Mouse (Mus musculus): ENCODE data around the gene Gcnt3. TPM values are rescaled to one million over a fixed set of nuclear protein-coding genes. Genes with fewer than 3 reads are reported as not detected.

Gene Gcnt3
- 0.06 and 0.32 TPM in 2 replicates for polyA plus RNA-seq (2015; fragmentation: Nextera tagmentation; extraction: Ambion mirVana)

GRCm38 (mm10) chr9:70037988-70038387 lies at the start of gene Gcnt3:
Gene Gcnt3 (minus strand): TSS chr9:70038088.

GRCm38 (mm10) chr9:70012408-70012901 lies 25.4 kb downstream of the Gcnt3 start, which contains the start of gene Gtf2a2:
Gene Gtf2a2 (plus strand): TSS chr9:70012550.

GRCm38 (mm10) chr9:69989303-69990121 lies 48.4 kb downstream of the Gcnt3 start, which contains the start of gene Bnip2:
Gene Bnip2 (plus strand): TSS chr9:69989466.

Other genes starting within 250 kb of the Gcnt3 start
- gene Bnip2, start 48.6 kb downstream of the Gcnt3 start, polyA plus RNA-seq (2015; fragmentation: Nextera tagmentation; extraction: Ambion mirVana), result 68.3 and 85.1 TPM in 2 replicates
- gene Gtf2a2, start 25.5 kb downstream of the Gcnt3 start, polyA plus RNA-seq (2015; fragmentation: Nextera tagmentation; extraction: Ambion mirVana), result 179 and 182 TPM in 2 replicates
- gene Fam81a, start 104.5 kb upstream of the Gcnt3 start, polyA plus RNA-seq (2015; fragmentation: Nextera tagmentation; extraction: Ambion mirVana), result 2.4 and 3.5 TPM in 2 replicates
- 3.4 and 7.4 TPM in 2 replicates for gene Myo1e, start 169.3 kb upstream of the Gcnt3 start, polyA plus RNA-seq (2015; fragmentation: Nextera tagmentation; extraction: Ambion mirVana)

All from adrenal gland, postnatal 0 days (tissue).